Mouse (Mus musculus): Measurements from ENCODE around the gene Nemf.
"Not testable (repeated sequence)": the region's sequence is repeated elsewhere in the genome, so short reads cannot be mapped to it uniquely, and the experiment has no call there.

DNA sequence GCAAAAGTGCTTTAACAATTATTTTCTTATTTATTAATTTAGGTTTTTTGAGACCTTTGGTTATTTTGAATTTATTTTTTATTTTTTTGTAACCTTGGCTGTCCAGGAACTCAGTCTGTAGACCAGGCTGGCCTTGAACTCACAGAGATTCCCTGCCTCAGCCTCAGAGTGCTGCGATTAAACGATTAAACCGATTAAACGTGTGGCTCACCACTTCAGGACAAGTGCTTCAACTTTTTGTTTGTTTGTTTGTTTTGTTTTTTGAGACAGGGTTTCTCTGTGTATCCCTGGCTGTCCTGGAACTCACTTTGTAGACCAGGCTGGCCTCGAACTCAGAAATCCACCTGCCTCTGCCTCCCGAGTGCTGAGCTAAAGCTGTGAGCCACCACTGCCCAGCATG is 20.7 kb upstream of the Nemf start:
- not testable (repeated sequence) for TF ChIP-seq CTCF (IDR thresholded peaks at IDR 0.05; ENCODE audit: control insufficient read depth, insufficient read depth, insufficient replicate concordance, low read depth, low read length); POLR2A (IDR thresholded peaks at IDR 0.05; ENCODE audit: control insufficient read depth, low read depth, low read length)
